In the genomic region with DNA sequence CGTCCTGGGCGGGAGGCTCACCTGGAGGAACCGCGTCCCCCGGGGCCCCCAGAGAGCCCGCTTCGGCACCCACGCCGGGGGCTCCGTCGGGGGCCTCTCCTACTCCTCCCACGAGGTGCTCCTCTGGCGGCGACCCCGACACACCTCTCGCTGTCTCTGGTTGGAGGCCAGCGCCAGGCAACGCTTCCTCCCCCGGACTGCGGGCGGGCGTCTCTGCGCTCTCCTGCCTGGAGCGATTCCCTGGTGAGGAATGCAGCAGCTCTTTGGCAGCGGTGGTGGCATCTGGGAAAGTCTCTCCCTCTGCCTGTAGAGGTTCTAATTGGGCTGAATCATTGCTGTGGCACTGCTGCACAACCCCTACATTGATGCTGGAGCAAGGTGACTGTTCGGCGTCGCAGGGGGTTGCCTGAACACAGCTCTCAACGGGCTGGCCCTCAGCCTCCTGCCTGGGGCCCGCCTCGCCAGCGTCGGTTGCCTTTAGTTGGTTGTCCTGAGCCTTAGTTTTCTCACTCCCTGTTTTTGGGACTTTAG, we compare ENCODE assay signal across 8 mouse cellular contexts.
DNase-seq lines count a peak whose midpoint lies in the region; ATAC-seq and TF ChIP-seq lines count a peak whose summit lies in the region.

No protein-coding gene starts in this region.

- peak; percentile 21 to 39 for DNase-seq in lung, adult 18-20 months
- no peak for DNase-seq in lung, postnatal 36 days
- DNase-seq in adrenal gland, postnatal 36 days, result peak; percentile 47 to 52
- peak; percentile 51 to 64 for DNase-seq in heart, adult 2 months
- peak; percentile 35 for DNase-seq in kidney, adult 11 months
- DNase-seq in lung, embryonic 14.5 days, result peak; percentile 48
- no peak for DNase-seq in T-cell, adult 2 months (ENCODE audit: low spot score)

- H3K27me3 ChIP-seq in heart, adult 2 months (ENCODE audit: control insufficient read depth, insufficient read depth, low read length), result peaks cover 8% of the 10 kb centered on the region; the same call in 1 of the 2 replicates
- peaks cover 43% of the 10 kb centered on the region for H3K27me3 ChIP-seq in lung, embryonic 14.5 days (ENCODE audit: insufficient read depth, low read length)
- H3K27me3 ChIP-seq in small intestine, adult 2 months (ENCODE audit: control insufficient read depth, insufficient read depth, low read length), result no peaks in the 10 kb centered on the region; the same call in 1 of the 2 replicates

- H3K4me3 ChIP-seq in heart, adult 2 months, result peak overlapping the region; percentile 78
- peak overlapping the region; percentile 57 for H3K4me3 ChIP-seq in lung, embryonic 14.5 days (ENCODE audit: low read depth, low read length)
- peak overlapping the region; percentile 81 for H3K4me3 ChIP-seq in small intestine, adult 2 months (ENCODE audit: low read depth, low read length)

- H3K4me1 ChIP-seq in heart, adult 2 months (ENCODE audit: control insufficient read depth, insufficient read depth, low read length), result peaks cover 2% of the 10 kb centered on the region
- H3K4me1 ChIP-seq in lung, embryonic 14.5 days (ENCODE audit: insufficient read depth), result no peaks in the 10 kb centered on the region; the same call in 1 of the 2 replicates
- H3K4me1 ChIP-seq in small intestine, adult 2 months (ENCODE audit: control insufficient read depth, insufficient read depth, insufficient read length, low read length), result peaks cover 5% of the 10 kb centered on the region; the same call in 1 of the 2 replicates

- ATAC-seq in lung, embryonic 14.5 days (ENCODE audit: insufficient read depth), result no peak

- H3K79me2 ChIP-seq in heart, adult 2 months (replicated peaks; ENCODE audit: control insufficient read depth, insufficient read depth, low read length), result no peaks in the 10 kb centered on the region

- WGBS in heart, adult 2 months, result 1% methylated on average over 33 of the region's 33 CpGs
- WGBS in lung, embryonic 14.5 days, result under 1% methylated on average over 33 of the region's 33 CpGs
- 2% methylated on average over 33 of the region's 33 CpGs for WGBS in small intestine, adult 2 months

- TF ChIP-seq POLR2A in heart, adult 2 months (IDR thresholded peaks at IDR 0.05; ENCODE audit: insufficient read depth, low read depth, low read length), result no peak
- no peak for TF ChIP-seq POLR2A in small intestine, adult 2 months (IDR thresholded peaks at IDR 0.05; ENCODE audit: low read depth, low read length)

- H3K9ac ChIP-seq in heart, adult 2 months (ENCODE audit: low read depth, low read length), result peak overlapping the region; percentile 82
- no peak overlapping the region for H3K9ac ChIP-seq in lung, embryonic 14.5 days

- TF ChIP-seq CTCF in heart, adult 2 months (IDR thresholded peaks at IDR 0.05), result no peak
- TF ChIP-seq CTCF in lung, embryonic 14.5 days (IDR thresholded peaks at IDR 0.05; ENCODE audit: low read depth), result no peak
- no peak for TF ChIP-seq CTCF in small intestine, adult 2 months (IDR thresholded peaks at IDR 0.05; ENCODE audit: extremely low read depth, insufficient read length, insufficient replicate concordance, low read depth, low read length)

- no peaks in the 10 kb centered on the region for H3K36me3 ChIP-seq in heart, adult 2 months (ENCODE audit: control insufficient read depth, insufficient read depth, low read length)
- H3K36me3 ChIP-seq in lung, embryonic 14.5 days (ENCODE audit: insufficient read depth), result no peaks in the 10 kb centered on the region
- no peaks in the 10 kb centered on the region for H3K36me3 ChIP-seq in small intestine, adult 2 months (ENCODE audit: control insufficient read depth, insufficient read depth, low read length)

- H3K9me3 ChIP-seq in lung, embryonic 14.5 days (ENCODE audit: low read depth, low read length), result no peaks in the 10 kb centered on the region

- H3K4me2 ChIP-seq in lung, embryonic 14.5 days, result peak overlapping the region; percentile 74

- H3K27ac ChIP-seq in heart, adult 2 months, result peak overlapping the region; percentile 73
- H3K27ac ChIP-seq in lung, embryonic 14.5 days (ENCODE audit: low read depth), result no peak overlapping the region
- 0 out of 2 replicates have a peak overlapping the region, but pooled peaks have one; percentile 97 for H3K27ac ChIP-seq in small intestine, adult 2 months (ENCODE audit: insufficient read depth, low read depth, low read length)

- TF ChIP-seq EP300 in heart, adult 2 months (IDR thresholded peaks at IDR 0.05; ENCODE audit: insufficient read depth, low read depth, low read length), result no peak

- intact Hi-C loops in heart, adult 2 months (cut with DNase I), result loop anchor here (5.0 kb wide), 1 partner anchor 68 kb away; no protein-coding TSS in a partner anchor

Comparison
In these comparisons a context has a peak if more than half of its experiments do, and no peak if none do; other contexts are left out.
1. DNase-seq: peak in lung, adult 18-20 months (2 of 2), adrenal gland, postnatal 36 days (2 of 2), heart, adult 2 months (2 of 2), kidney, adult 11 months (single experiment) and lung, embryonic 14.5 days (single experiment); none in lung, postnatal 36 days (single experiment) and T-cell, adult 2 months (single experiment).
2. Peak in every context shown above with its lines, with median percentiles within 50 percentile points of each other: H3K4me3 ChIP-seq.